Mouse (Mus musculus) liver, embryonic 11.5 days (tissue): ENCODE data around the gene Rhbdf1. TPM values are rescaled to one million over a fixed set of nuclear protein-coding genes. Genes with fewer than 3 reads are reported as not detected.

Experiments used
- polyA plus RNA-seq: library from polyadenylated mRNA; unstranded; fragments of >200 nt; fragmentation: Nextera tagmentation; extraction: Ambion mirVana; gene quantifications from 2 replicates; pipeline ENCODE4 v1.2.1, GENCODE M21; 2014

Rhbdf1 gene
- polyA plus RNA-seq, 1 experiment from 2014 or later: 19.1 TPM

Other genes with a start within 250 kb of the Rhbdf1 start
- 0.42 and 0.69 TPM in 2 replicates for gene Nsg2, start 221.8 kb downstream of the Rhbdf1 start, polyA plus RNA-seq
- gene Il9r, start 22.0 kb downstream of the Rhbdf1 start, polyA plus RNA-seq: 0.53 and 0.62 TPM in 2 replicates
- gene Snrnp25, start 16.9 kb downstream of the Rhbdf1 start, polyA plus RNA-seq: 96.7 and 114 TPM in 2 replicates
- 29.6 and 30.8 TPM in 2 replicates for gene Mpg, start 4.2 kb upstream of the Rhbdf1 start, polyA plus RNA-seq
- 31.0 and 38.1 TPM in 2 replicates for gene Nprl3, start 45.4 kb upstream of the Rhbdf1 start, polyA plus RNA-seq
- gene Hba-x, start 54.1 kb upstream of the Rhbdf1 start, polyA plus RNA-seq: 4,144 and 4,673 TPM in 2 replicates
- gene Hba-a1, start 61.2 kb upstream of the Rhbdf1 start, polyA plus RNA-seq: 12,698 and 12,741 TPM in 2 replicates
- 43.6 and 45.8 TPM in 2 replicates for gene Hbq1b, start 64.7 kb upstream of the Rhbdf1 start, polyA plus RNA-seq
- gene Hba-a2, start 74.2 kb upstream of the Rhbdf1 start, polyA plus RNA-seq: 25,282 and 25,421 TPM in 2 replicates
- 0.47 and 0.92 TPM in 2 replicates for gene Hbq1a, start 77.8 kb upstream of the Rhbdf1 start, polyA plus RNA-seq
- 7.4 and 8.2 TPM in 2 replicates for gene Sh3pxd2b, start 125.5 kb upstream of the Rhbdf1 start, polyA plus RNA-seq
- gene Ubtd2, start 233.1 kb upstream of the Rhbdf1 start, polyA plus RNA-seq: 21.1 and 23.2 TPM in 2 replicates